Mouse (Mus musculus): ENCODE data around the gene Pus7l. TPM values are rescaled to one million over a fixed set of nuclear protein-coding genes. Genes with fewer than 3 reads are reported as not detected.

The Pus7l gene
- polyA plus RNA-seq (2021), result 3.6 TPM

- TF ChIP-seq CTCF (IDR thresholded peaks at IDR 0.05), result no peak
- ATAC-seq, result peak; percentile 99
- ChIA-PET POLR2A (interaction anchor here (0.9 kb wide), 1 partner anchor 46 kb away, joined by 3 read pairs; the partner anchor contains the start of gene Twf1), CTCF (no interaction called here)
- in situ Hi-C loops (cut with MboI; ENCODE audit: low pct_unique_long_range_greater_than_20kb), result loop anchor here (25.0 kb wide), 1 partner anchor 1281 kb away; no protein-coding TSS in a partner anchor
- H3K27me3 ChIP-seq, result no peaks in the 10 kb centered on the region
- peak; percentile 78 for DNase-seq (ENCODE audit: low read depth, low spot score)
Measured at GRCm38 (mm10) chr15:94543409-94544051, at the start of gene Pus7l, which contains the start of gene Irak4. Gene Pus7l (minus strand): TSS chr15:94543547. Gene Irak4 (plus strand): TSS chr15:94543643.

- ChIA-PET POLR2A (interaction anchor here (1.1 kb wide), 1 partner anchor 9 kb away, joined by 4 read pairs; no protein-coding TSS in a partner anchor), CTCF (no interaction called here)
- ATAC-seq, result no peak
- H3K27me3 ChIP-seq, result peaks cover 16% of the 10 kb centered on the region
- no peak for DNase-seq (ENCODE audit: low read depth, low spot score)
- TF ChIP-seq CTCF (IDR thresholded peaks at IDR 0.05), result no peak
- in situ Hi-C loops (cut with MboI; ENCODE audit: low pct_unique_long_range_greater_than_20kb), result no loop called here
Measured at GRCm38 (mm10) chr15:94591356-94591755, 48.0 kb upstream of the Pus7l start.

- ChIA-PET POLR2A (interaction anchor here (0.9 to 1.2 kb wide), 3 partner anchors 10 to 47 kb away, joined by 3 to 4 read pairs (median 3); partner anchors contain the start of genes Irak4 and Pus7l), CTCF (interaction anchor here (0.9 kb wide), 1 partner anchor 10 kb away, joined by 3 read pairs; no protein-coding TSS in a partner anchor)
- in situ Hi-C loops (cut with MboI; ENCODE audit: low pct_unique_long_range_greater_than_20kb), result no loop called here
- H3K27me3 ChIP-seq, result peaks cover 9% of the 10 kb centered on the region
- ATAC-seq (no peak), DNase-seq (ENCODE audit: low read depth, low spot score) (no peak)
- no peak for TF ChIP-seq CTCF (IDR thresholded peaks at IDR 0.05)
Measured at GRCm38 (mm10) chr15:94590083-94590482, 46.7 kb upstream of the Pus7l start.

GRCm38 (mm10) chr15:94589219-94590075 is 46.1 kb upstream of the Pus7l start, which contains the start of gene Twf1:
Gene Twf1 (minus strand): TSS chr15:94589889.
- CTCF ChIA-PET, result no interaction called here
- H3K27me3 ChIP-seq, result peaks cover 8% of the 10 kb centered on the region
- peak; percentile 65 for DNase-seq (ENCODE audit: low read depth, low spot score)
- POLR2A ChIA-PET, result interaction anchor here (1.2 kb wide), 1 partner anchor 46 kb away, joined by 3 read pairs; the partner anchor contains the start of genes Irak4 and Pus7l
- peak; percentile 38 for TF ChIP-seq CTCF (IDR thresholded peaks at IDR 0.05)
- in situ Hi-C loops (cut with MboI; ENCODE audit: low pct_unique_long_range_greater_than_20kb), result no loop called here
- ATAC-seq, result peak; percentile 97

- ChIA-PET POLR2A (no interaction called here), CTCF (no interaction called here)
- ATAC-seq, result no peak
- in situ Hi-C loops (cut with MboI; ENCODE audit: low pct_unique_long_range_greater_than_20kb), result no loop called here
- H3K27me3 ChIP-seq, result no peaks in the 10 kb centered on the region
- DNase-seq (ENCODE audit: low read depth, low spot score), result no peak
- no peak for TF ChIP-seq CTCF (IDR thresholded peaks at IDR 0.05)
Measured at GRCm38 (mm10) chr15:94587826-94588715, 44.7 kb upstream of the Pus7l start.

GRCm38 (mm10) chr15:94584738-94585137 is 41.4 kb upstream of the Pus7l start:
- DNase-seq (ENCODE audit: low read depth, low spot score), result no peak
- ChIA-PET CTCF (interaction anchor here (1.1 kb wide), 1 partner anchor 9 kb away, joined by 6 read pairs; no protein-coding TSS in a partner anchor), POLR2A (no interaction called here)
- TF ChIP-seq CTCF (IDR thresholded peaks at IDR 0.05), result peak; percentile 69
- in situ Hi-C loops (cut with MboI; ENCODE audit: low pct_unique_long_range_greater_than_20kb), result no loop called here
- no peak for ATAC-seq
- no peaks in the 10 kb centered on the region for H3K27me3 ChIP-seq

GRCm38 (mm10) chr15:94583153-94583552 is 39.8 kb upstream of the Pus7l start:
- ChIA-PET CTCF (no interaction called here), POLR2A (no interaction called here)
- TF ChIP-seq CTCF (IDR thresholded peaks at IDR 0.05), result no peak
- no peak for ATAC-seq
- H3K27me3 ChIP-seq, result no peaks in the 10 kb centered on the region
- in situ Hi-C loops (cut with MboI; ENCODE audit: low pct_unique_long_range_greater_than_20kb), result no loop called here
- no peak for DNase-seq (ENCODE audit: low read depth, low spot score)

- CTCF ChIA-PET, result interaction anchor here (0.8 to 1.0 kb wide), 2 partner anchors 9 to 36 kb away, joined by 3 read pairs; no protein-coding TSS in a partner anchor
- no peak for ATAC-seq
- H3K27me3 ChIP-seq, result no peaks in the 10 kb centered on the region
- no peak for TF ChIP-seq CTCF (IDR thresholded peaks at IDR 0.05)
- POLR2A ChIA-PET, result no interaction called here
- in situ Hi-C loops (cut with MboI; ENCODE audit: low pct_unique_long_range_greater_than_20kb), result no loop called here
- no peak for DNase-seq (ENCODE audit: low read depth, low spot score)
Measured at GRCm38 (mm10) chr15:94582000-94582593, 38.8 kb upstream of the Pus7l start.

GRCm38 (mm10) chr15:94574566-94575268 is 31.4 kb upstream of the Pus7l start:
- ChIA-PET POLR2A (interaction anchor here (0.6 to 0.9 kb wide), 2 partner anchors 19 to 1136 kb away, joined by 3 read pairs; no protein-coding TSS in a partner anchor), CTCF (interaction anchor here (1.1 kb wide), 1 partner anchor 9 kb away, joined by 3 read pairs; no protein-coding TSS in a partner anchor)
- no peak for TF ChIP-seq CTCF (IDR thresholded peaks at IDR 0.05)
- no peaks in the 10 kb centered on the region for H3K27me3 ChIP-seq
- ATAC-seq (peak; percentile 70), DNase-seq (ENCODE audit: low read depth, low spot score) (no peak)
- in situ Hi-C loops (cut with MboI; ENCODE audit: low pct_unique_long_range_greater_than_20kb), result no loop called here
